Mouse (Mus musculus) lung, adult 2 months (tissue): ENCODE data around the gene Hsd3b1.

Experiments used
- CTCF ChIP-seq: fragments of 200-500 bp; IDR thresholded peaks from 2 replicates; pipeline ENCODE4 v1.5.1; 2011; ENCODE audit warnings: mild to moderate bottlenecking, low read length, control low read depth; ENCODE audit not compliant: insufficient read depth
- POLR2A ChIP-seq: fragments of 200-500 bp; IDR thresholded peaks from 2 replicates; pipeline ENCODE4 v1.6.1; 2011; ENCODE audit warnings: low read depth, mild to moderate bottlenecking, control low read depth, low read length, borderline replicate concordance; ENCODE audit errors: extremely low read depth

- no peak for TF ChIP-seq CTCF
- no peak for TF ChIP-seq POLR2A
Measured at GRCm38 (mm10) chr3:98853051-98853450, 6.5 kb downstream of the Hsd3b1 start.
